Mouse (Mus musculus) spleen, adult 2 months (tissue): ENCODE measurements around the gene Yeats2.
"Not testable (repeated sequence)": the region's sequence is repeated elsewhere in the genome, so short reads cannot be mapped to it uniquely, and the experiment has no call there.

Experiments used
- CTCF ChIP-seq: fragments of 200-500 bp; IDR thresholded peaks from 2 replicates; pipeline ENCODE4 v1.5.1; 2011; ENCODE audit warnings: mild to moderate bottlenecking, inconsistent platforms; ENCODE audit not compliant: insufficient read depth, insufficient read length, insufficient replicate concordance; ENCODE audit errors: extremely low read depth
- POLR2A ChIP-seq: fragments of 200-500 bp; IDR thresholded peaks from 2 replicates; pipeline ENCODE4 v1.6.1; 2011; ENCODE audit warnings: low read depth, low read length, inconsistent platforms

DNA sequence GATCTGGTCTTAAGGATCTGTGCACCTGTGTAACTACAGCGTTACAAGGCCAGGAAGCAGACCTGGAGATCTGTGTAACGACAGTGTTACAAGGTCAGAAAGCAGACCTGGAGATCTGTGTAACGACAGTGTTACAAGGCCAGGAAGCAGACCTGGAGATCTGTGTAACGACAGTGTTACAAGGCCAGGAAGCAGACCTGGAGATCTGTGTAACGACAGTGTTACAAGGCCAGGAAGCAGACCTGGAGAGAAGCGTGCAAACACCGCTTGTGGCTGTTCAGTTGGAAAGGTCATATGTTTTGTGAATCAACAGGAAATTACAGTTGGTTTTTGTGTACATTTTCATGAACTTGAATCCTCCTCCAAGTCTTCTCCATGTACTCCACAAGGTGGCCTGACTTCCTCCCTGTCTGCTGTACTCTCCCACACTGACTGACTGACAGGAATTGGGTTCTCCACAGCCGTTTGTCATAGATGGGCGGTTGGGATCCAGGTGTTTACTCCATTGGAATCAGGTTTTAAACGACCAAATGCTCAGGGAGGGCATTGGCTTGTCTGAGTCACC, 14.5 kb upstream of the Yeats2 start:
- not testable (repeated sequence) for TF ChIP-seq POLR2A, CTCF
